Mouse (Mus musculus): ENCODE measurements at regions not wholly inside any gene's neighbourhood (a gene's known extent, or its start where the extent isn't known, plus 50 kb on each side); places are given as distances from the start of the nearest gene placed in this dataset.

DNA sequence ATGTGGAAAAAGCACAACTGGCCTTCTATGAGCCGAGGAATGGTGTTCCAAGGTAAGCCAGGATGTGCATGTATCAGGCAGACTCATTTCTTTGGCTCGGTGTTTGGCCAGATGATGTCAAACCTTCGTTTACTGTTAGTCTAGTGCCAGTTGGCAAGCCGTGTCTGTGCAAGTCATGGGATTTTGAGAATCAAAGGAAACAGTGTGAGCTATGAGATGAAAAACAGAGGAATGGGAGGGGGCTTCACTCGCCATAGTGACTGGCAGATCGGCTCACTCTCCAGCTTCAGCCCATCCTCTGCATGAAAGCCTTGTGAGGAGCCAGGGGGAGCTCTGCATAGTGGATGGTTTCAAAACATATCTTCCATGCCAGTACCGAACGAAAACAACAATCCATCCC is 89.1 kb upstream of the Mast4 start:
- no peak for TF ChIP-seq CTCF (IDR thresholded peaks at IDR 0.05; ENCODE audit: insufficient read depth, low read length)
- no peak for TF ChIP-seq POLR2A (IDR thresholded peaks at IDR 0.05; ENCODE audit: borderline replicate concordance, extremely low read depth, low read depth, low read length)

Data from lung, adult 2 months (tissue).